Mouse (Mus musculus) small intestine, adult 2 months (tissue): ENCODE measurements around the gene Slain1.

Experiments used
- CTCF ChIP-seq: fragments of 200-500 bp; IDR thresholded peaks from 2 replicates; pipeline ENCODE4 v1.5.1; 2012; ENCODE audit warnings: low read depth, mild to moderate bottlenecking, control low read depth, inconsistent platforms, low read length, moderate library complexity, mixed read lengths; ENCODE audit not compliant: insufficient replicate concordance, insufficient read length; ENCODE audit errors: extremely low read depth
- POLR2A ChIP-seq: fragments of 200-500 bp; IDR thresholded peaks from 2 replicates; pipeline ENCODE4 v1.6.1; 2012; ENCODE audit warnings: low read depth, mild to moderate bottlenecking, control low read depth, inconsistent platforms, low read length, moderate library complexity

DNA sequence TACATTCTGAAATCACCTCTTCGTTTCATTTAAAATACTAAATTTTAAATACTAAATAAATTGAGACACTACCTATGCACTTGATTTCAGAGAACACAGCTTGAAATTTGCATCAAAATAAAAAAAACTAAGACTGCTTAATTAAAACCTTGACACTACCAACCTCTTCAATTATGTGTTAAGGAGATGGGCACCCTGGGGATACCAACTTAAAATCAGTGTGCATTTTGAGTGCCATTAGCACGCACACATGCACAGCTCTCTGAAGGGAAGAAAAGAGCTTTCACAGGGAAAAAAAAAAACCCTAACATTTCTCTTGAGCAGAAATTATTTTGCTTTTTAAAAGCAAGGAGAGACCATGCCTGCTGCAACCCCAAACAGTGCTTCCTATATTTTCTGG lies 2.0 kb upstream of the Slain1 start:
- no peak for TF ChIP-seq CTCF
- no peak for TF ChIP-seq POLR2A
